9 mouse cellular contexts compared by ENCODE assay signal in genomic region chr12:108386476-108387232, GRCm38 (mm10). TPM values are rescaled to one million over a fixed set of nuclear protein-coding genes. Genes with fewer than 3 reads are reported as not detected.
DNase-seq lines count a peak whose midpoint lies in the region; ATAC-seq and TF ChIP-seq lines count a peak whose summit lies in the region.
"Had no signal": no experiment of that assay in that cellular context is flagged by ENCODE, and none has a peak within 500 bp of the region (broad histone marks: within the 10 kb centered on the region; RNA-seq: fewer than 3 reads in every experiment).

No protein-coding gene starts in this region.

- H3K4me1 ChIP-seq in kidney, embryonic 15.5 days, result peaks cover 26% of the 10 kb centered on the region
- no peaks in the 10 kb centered on the region for H3K4me1 ChIP-seq in kidney, adult 2 months (ENCODE audit: control insufficient read depth, insufficient read depth, low read length)
- peaks cover 18% of the 10 kb centered on the region for H3K4me1 ChIP-seq in embryonic facial prominence, embryonic 15.5 days
- H3K4me1 ChIP-seq in heart, embryonic 15.5 days (replicated peaks), result peaks cover 27% of the 10 kb centered on the region

- no peak overlapping the region for H3K4me3 ChIP-seq in kidney, embryonic 15.5 days (replicated peaks)
- no peak overlapping the region for H3K4me3 ChIP-seq in kidney, adult 2 months (ENCODE audit: insufficient read depth, low read depth, low read length)
- H3K4me3 ChIP-seq in embryonic facial prominence, embryonic 15.5 days (replicated peaks), result no peak overlapping the region
- no peak overlapping the region for H3K4me3 ChIP-seq in heart, embryonic 15.5 days

- no peaks in the 10 kb centered on the region for H3K27me3 ChIP-seq in kidney, embryonic 15.5 days
- no peaks in the 10 kb centered on the region for H3K27me3 ChIP-seq in kidney, adult 2 months (replicated peaks; ENCODE audit: control insufficient read depth, insufficient read depth, low read length)
- H3K27me3 ChIP-seq in embryonic facial prominence, embryonic 15.5 days, result no peaks in the 10 kb centered on the region
- H3K27me3 ChIP-seq in heart, embryonic 15.5 days, result no peaks in the 10 kb centered on the region

- H3K4me2 ChIP-seq in kidney, embryonic 15.5 days, result no peak overlapping the region
- no peak overlapping the region for H3K4me2 ChIP-seq in embryonic facial prominence, embryonic 15.5 days (replicated peaks)
- peak overlapping the region; percentile 36 for H3K4me2 ChIP-seq in heart, embryonic 15.5 days

- TF ChIP-seq POLR2A in kidney, adult 2 months (IDR thresholded peaks at IDR 0.05; ENCODE audit: low read depth, low read length), result no peak

- no peak for DNase-seq in kidney, adult 2 months
- DNase-seq in lung, postnatal 14 days, result peak; percentile 41
- no peak for DNase-seq in thymus, postnatal 25 days
- no peak for DNase-seq in embryo, embryonic 10.5 days (ENCODE audit: low spot score)
- DNase-seq in frontal cortex, postnatal 25 days (ENCODE audit: low spot score in 2 of 2), result no peak

- peak; percentile 49 for ATAC-seq in kidney, embryonic 15.5 days (replicated peaks; ENCODE audit: low FRiP score)
- peak; percentile 75 for ATAC-seq in embryonic facial prominence, embryonic 15.5 days (ENCODE audit: insufficient number of reproducible peaks, low FRiP score, low TSS enrichment, low read depth)
- ATAC-seq in heart, embryonic 15.5 days (replicated peaks; ENCODE audit: insufficient number of reproducible peaks, insufficient read depth, low FRiP score, low read depth), result peak; percentile 48

- no peak for TF ChIP-seq CTCF in kidney, adult 2 months (conservative IDR thresholded peaks at IDR 0.05; ENCODE audit: insufficient read depth, insufficient read length, low read depth, low read length)

- H3K9ac ChIP-seq in kidney, embryonic 15.5 days, result no peak overlapping the region
- H3K9ac ChIP-seq in embryonic facial prominence, embryonic 15.5 days, result no peak overlapping the region
- H3K9ac ChIP-seq in heart, embryonic 15.5 days, result 0 out of 2 replicates have a peak overlapping the region, but pooled peaks have one; percentile 6

- no peak overlapping the region for H3K27ac ChIP-seq in kidney, embryonic 15.5 days
- H3K27ac ChIP-seq in kidney, adult 2 months (ENCODE audit: insufficient read depth, low read depth, low read length), result no peak overlapping the region
- H3K27ac ChIP-seq in embryonic facial prominence, embryonic 15.5 days (replicated peaks), result 0 out of 2 replicates have a peak overlapping the region, but pooled peaks have one; percentile 7
- peak overlapping the region; percentile 86 for H3K27ac ChIP-seq in heart, embryonic 15.5 days

- no peaks in the 10 kb centered on the region for H3K9me3 ChIP-seq in kidney, embryonic 15.5 days (replicated peaks)
- H3K9me3 ChIP-seq in embryonic facial prominence, embryonic 15.5 days (replicated peaks), result no peaks in the 10 kb centered on the region
- H3K9me3 ChIP-seq in heart, embryonic 15.5 days (replicated peaks), result no peaks in the 10 kb centered on the region

- no peaks in the 10 kb centered on the region for H3K36me3 ChIP-seq in kidney, embryonic 15.5 days
- H3K36me3 ChIP-seq in kidney, adult 2 months (ENCODE audit: control insufficient read depth, insufficient read depth, low read length), result no peaks in the 10 kb centered on the region
- H3K36me3 ChIP-seq in embryonic facial prominence, embryonic 15.5 days, result no peaks in the 10 kb centered on the region
- H3K36me3 ChIP-seq in heart, embryonic 15.5 days, result no peaks in the 10 kb centered on the region
- H3K36me3 ChIP-seq: G1E had no signal

- WGBS in kidney, embryonic 15.5 days, result 48% methylated on average over 13 of the region's 13 CpGs
- WGBS in kidney, adult 2 months, result 43% methylated on average over 13 of the region's 13 CpGs
- 35% methylated on average over 13 of the region's 13 CpGs for WGBS in embryonic facial prominence, embryonic 15.5 days
- WGBS in heart, embryonic 15.5 days, result 26% methylated on average over 13 of the region's 13 CpGs

RNA-seq across cellular contexts. Expression of gene Eml1, which starts 15.9 kb away (rescaled TPM):
- 60.9 and 77.5 TPM in 2 replicates for polyA plus RNA-seq in kidney, embryonic 15.5 days (2015; fragmentation: Nextera tagmentation; extraction: Ambion mirVana)
- polyA plus RNA-seq in kidney, adult 2 months (2012; rRNA removed), result 14.2 TPM in 2 replicates
- 58.2 and 64.7 TPM in 2 replicates for polyA plus RNA-seq in embryonic facial prominence, embryonic 15.5 days (2015; fragmentation: Nextera tagmentation; extraction: Ambion mirVana)
- polyA plus RNA-seq in heart, embryonic 15.5 days (2015; fragmentation: Nextera tagmentation; extraction: Ambion mirVana), result 62.5 and 76.6 TPM in 2 replicates
- polyA plus RNA-seq: G1E had no signal

RNA-seq across cellular contexts. Expression of gene Cyp46a1, which starts 52.5 kb away (rescaled TPM):
- 10.0 and 10.9 TPM in 2 replicates for polyA plus RNA-seq in kidney, embryonic 15.5 days (2015; fragmentation: Nextera tagmentation; extraction: Ambion mirVana)
- polyA plus RNA-seq in kidney, adult 2 months (2012; rRNA removed), result 4.1 and 5.1 TPM in 2 replicates
- polyA plus RNA-seq in embryonic facial prominence, embryonic 15.5 days (2015; fragmentation: Nextera tagmentation; extraction: Ambion mirVana), result 9.5 and 10.4 TPM in 2 replicates
- 5.6 and 6.2 TPM in 2 replicates for polyA plus RNA-seq in heart, embryonic 15.5 days (2015; fragmentation: Nextera tagmentation; extraction: Ambion mirVana)
- polyA plus RNA-seq: G1E had no signal

Comparison
In these comparisons a context has a peak if more than half of its experiments do, and no peak if none do; other contexts are left out.
1. H3K27ac ChIP-seq: peak in embryonic facial prominence, embryonic 15.5 days (single experiment) and heart, embryonic 15.5 days (single experiment); none in kidney, embryonic 15.5 days (single experiment) and kidney, adult 2 months (single experiment).
2. Peak in every context shown above with its lines, with median percentiles within 50 percentile points of each other: ATAC-seq.